Mouse (Mus musculus): ENCODE results near the gene Slc25a19.
A peak's percentile ranks its signal among the peaks of the same experiment; 100 is the strongest.

Slc25a19 gene

DNA sequence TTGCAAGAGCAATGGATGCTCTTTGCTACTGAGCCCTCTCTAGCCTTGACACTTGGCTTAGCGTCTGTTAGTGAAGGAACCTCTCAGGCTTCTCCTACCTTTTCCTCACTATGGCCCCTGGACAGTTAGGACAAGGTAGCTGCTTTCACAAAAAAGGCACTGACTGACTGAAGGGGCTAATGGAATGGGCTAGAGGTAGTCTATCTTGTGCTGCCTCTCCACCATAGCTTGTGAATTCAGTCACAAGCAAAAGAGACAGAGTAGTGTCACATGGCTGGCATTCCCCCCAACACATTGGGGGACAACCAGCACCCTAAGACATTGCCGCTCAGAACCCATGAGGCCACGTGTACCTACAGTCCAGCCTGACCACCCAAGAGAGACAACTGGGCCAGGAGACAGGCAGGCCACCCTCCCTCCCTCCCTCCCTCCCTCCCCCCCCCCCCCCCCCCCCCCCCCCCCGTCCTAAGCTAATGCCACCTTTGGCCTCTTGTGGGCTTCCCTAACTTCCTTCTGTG lies 12.3 kb upstream of the Slc25a19 start:
- no peak for DNase-seq

DNA sequence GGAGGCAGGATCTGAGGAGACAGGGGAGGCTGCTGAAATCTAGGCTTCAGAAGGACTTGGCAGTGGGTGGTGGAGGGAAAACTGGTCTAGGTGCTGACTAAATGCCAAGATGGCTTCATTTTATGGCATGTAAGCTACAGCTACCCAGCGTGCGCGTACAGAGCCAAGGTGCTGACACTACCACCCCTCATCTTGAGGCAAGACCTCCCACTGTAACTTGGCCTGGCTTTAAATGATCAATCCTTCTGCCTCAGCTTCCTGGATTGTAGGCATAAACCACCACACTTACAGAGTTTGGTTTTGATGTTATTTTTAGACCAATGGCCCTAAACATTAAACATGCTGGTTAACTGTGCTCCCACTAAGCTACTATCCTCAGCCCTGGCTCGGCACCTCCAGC lies 11.4 kb upstream of the Slc25a19 start:
- no peak for DNase-seq

DNA sequence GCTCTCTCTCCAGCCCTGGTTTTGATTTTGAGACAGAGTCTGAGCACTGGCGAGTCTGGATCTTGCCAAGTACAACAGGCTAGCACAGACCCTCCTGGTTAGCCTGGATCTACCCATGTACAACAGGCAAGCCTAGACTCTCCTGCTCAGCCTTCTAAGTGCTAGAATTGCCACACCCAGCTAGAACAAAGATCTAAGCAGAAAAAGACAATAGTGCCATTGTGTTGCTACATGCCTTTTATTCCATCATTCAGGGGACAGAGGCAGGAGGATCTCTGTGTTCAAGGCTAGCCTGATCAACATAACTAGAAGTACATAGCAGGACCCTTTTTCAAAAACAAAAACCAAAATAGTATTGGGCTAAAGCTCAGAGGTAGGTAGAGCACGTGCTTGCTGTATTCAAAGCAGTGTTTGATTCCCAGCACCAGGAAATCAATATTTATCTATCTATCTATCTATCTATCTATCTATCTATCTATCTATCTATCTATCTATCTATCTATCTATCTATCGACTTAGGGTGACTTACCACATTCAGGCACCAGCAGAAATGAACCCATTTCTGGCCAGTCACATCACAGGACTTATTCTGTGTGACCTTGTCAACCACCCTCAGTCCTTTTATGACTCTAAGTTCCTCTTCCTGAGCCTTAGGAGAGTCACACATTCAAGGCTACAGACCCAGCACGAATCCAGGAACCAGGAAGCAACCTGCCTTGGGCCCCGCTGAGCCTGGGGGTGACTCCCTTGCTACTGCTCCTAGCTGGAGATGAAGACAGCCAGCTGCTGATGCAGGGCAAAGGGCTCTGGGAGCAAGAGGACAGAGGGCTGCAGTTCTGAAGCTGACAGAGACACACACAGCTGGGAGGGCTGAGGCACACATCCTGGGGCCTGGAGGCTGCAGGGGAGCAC lies 10.7 kb upstream of the Slc25a19 start:
- DNase-seq: no peak

DNA sequence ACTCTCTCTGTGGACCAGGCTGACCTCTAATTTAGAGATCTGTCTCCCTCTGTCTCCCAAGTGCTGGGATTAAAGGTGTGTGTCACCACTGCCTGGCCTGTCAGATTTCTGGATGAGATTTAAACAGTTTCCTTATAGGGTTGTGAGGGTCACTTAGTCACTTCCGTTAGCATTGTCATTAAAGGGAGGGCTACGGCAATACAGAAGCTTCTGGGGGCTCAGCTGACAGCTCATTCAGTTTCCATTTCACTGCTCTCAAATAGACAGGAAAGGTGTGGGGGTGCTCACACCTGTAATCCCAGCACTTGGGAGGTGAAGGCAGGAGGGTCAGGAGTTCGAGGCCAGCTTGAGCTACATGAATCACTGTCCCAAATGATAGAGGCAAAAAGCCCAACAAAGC lies 8.9 kb upstream of the Slc25a19 start:
- no peak for DNase-seq

DNA sequence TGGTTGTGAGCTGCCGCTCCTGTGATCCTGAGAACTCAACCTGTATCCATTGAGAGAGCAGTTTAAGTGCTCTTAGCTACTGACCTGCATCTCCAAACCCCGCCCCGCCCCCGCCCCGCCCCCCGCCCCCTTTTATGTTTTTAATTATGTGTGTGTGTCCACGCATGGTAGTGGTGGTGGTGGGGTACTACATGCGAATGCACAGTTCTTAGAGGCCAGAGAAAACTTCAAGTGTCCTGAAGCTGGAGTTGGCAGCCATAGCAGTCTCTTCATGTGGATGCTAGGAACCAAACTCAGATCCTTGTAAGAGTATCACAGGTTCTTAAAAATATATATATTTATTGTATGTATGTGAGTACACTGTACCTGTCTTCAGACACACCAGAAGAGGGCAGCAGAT lies 7.4 kb upstream of the Slc25a19 start:
- DNase-seq: no peak

DNA sequence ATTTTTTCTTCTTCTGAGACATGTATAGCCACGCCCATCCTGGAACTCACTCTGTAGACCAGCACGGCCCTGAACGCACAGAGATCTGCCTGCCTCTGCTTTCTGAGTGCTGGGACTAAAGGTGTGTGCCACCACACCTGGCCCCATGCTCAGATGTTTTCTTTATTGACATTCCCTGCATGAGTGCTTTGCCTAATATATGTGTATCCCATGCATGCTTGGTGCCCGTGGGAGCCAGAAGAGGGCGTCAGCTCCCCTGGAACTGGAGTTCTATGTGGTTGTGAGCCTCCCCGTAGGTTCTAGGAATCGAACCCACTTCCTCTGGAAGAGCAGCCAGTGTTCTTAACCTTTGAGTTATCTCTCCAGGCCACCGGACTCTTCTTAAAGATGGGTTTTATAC lies 6.9 kb upstream of the Slc25a19 start:
- DNase-seq: no peak

DNA sequence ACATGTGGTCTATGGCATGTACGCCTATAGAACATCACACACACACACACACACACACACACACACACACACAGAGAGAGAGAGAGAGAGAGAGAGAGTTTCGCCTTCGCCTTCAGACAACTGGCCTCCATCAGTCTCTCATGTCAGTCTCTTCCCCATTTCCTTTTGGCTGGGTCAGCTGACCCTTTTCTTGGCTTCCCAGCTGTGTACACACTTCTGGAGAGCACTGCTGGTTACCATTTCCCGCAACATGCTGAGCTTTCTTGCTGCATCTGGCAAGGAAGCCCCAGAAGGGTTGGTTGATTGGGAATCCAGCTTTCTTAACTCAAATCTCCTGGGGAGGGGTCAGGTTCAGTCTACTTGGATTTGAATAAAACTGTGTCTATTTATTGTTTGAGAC lies 6.0 kb upstream of the Slc25a19 start:
- DNase-seq: no peak

DNA sequence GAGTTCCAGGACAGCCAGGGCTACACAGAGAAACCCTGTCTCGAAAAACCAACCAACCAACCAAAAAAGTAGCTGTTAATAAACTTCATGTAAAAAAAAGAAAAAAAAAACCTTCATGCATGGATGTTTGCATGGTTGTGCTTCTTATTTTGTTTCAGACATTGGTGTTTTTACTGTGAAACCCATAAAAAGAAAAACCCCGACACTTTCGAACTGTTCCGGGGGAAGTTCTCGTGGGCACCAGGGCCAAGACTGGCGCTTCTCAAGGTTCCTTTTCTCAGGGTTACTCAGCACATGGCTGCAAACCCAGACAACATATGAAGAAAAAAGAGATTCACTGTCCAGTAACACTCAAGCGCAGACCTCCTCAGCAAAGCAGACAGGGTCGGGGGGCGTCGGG lies 4.8 kb upstream of the Slc25a19 start:
- no peak for DNase-seq

DNA sequence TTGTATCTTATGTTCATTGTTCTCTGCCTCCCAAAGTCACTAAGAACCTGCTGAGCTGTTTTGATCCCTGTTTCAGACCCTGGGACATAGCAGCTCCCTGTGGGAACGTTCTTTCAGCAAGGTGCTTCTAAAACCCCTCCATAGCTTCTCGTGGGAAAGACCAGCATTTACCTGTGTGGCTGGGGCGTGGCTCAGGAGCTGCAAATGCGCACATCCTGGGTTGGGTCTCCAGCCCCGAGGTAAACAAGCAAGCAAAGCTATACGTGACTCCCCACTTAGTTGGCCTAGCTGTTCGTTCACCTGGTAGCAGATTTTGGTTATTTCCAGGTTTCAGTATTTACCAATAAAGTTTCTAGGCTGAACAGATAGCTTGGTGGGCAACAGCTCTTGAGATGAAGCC lies 4.2 kb upstream of the Slc25a19 start:
- DNase-seq: no peak

DNA sequence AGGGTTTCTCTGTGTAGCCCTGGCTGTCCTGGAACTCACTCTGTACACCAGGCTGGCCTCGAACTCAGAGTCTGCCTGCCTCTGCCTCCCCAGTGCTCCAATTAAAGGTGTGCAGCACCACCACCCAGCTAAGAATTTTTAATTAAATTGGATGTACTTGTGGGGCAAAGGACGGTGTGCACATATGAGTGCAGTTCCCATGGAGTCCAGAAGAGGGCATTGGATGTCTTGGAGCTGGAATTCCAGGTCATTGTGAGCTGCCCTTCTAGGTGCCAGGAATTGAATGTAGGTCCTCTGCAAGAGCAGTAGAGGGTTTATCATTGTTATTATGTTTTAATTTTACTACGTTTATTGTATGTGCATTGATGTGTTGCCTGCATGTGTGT lies 3.4 kb upstream of the Slc25a19 start:
- DNase-seq: no peak

DNA sequence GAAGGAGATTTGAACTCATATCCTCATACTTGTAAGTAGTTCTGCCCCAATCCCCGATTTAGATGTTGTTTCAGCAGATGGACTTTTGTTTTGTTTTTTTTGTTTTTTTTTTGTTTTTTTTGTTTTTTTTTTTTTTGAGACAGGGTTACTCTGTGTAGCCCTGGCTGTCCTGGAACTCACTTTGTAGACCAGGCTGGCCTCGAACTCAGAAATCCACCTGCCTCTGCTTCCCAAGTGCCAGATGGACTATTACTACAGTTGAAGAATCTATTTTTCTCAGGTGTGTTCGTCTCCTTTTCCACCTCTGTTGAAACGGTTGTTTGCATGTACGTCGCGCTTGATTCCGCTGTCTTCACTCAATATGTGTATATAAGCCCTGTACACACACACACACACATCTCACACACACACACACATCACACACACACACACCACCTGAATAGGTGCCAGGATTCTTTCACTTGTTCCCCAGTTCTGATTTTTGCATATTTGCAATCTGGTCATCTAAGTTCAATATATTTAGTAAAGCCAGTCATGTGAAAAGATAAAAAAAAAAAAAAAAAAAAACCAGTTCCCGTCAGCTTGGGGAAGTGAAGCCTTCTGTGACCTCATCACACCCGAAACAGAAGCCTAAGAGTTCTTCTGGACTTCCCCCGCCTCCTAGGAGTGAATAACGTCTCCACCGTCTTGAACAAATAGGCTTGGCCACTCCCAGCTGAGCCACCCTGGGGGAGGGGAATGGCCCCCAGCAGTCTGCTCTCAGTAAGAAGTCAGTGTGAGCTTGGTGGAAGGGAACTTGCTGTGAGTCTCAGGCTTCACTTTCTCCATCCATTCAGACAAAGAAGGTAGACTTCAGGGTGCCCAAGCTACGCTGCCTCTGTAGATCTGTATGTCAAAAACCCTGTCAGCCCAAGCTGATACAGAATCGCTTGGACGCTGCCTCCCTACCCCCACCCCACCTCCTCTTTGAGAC lies 2.7 kb upstream of the Slc25a19 start:
- peak; percentile 45 for DNase-seq

DNA sequence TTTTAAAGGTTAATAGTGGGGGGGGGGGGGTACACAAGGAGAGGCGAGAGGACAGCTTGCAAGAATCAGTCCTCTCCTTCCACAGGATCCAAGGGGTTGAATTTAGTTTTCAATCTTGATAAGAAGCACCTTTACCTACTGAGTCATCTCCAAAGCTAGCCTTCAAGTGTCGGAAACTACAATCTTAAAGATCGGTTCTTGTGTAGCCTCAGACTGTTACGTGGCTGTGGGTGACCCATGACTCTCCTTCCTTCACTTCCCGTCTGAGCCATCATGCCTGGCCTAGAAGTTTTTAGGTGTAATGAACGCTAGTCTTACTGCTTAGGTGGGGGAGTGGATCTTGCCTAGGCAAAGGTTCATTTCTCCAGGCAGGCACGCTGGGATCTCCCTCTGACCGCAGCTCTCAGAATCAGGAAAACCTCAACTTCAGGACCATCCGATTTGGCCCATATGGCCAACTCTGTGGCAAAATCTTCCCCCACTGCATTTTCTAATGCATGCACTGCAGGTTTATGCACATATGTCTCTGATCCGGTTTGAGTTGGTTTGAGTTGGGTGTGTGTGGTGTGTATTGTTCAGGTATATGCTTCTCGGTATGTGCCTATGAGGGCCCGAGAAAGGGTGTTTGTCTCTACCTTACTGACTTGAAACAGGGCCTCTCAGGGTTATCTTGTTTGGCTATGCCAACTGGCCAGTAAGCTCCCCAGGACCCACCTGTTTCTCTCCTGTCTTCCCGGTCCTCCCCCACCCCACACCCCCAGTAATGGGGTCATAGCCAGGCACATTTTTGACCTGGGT lies 1.8 kb upstream of the Slc25a19 start:
- peak; percentile 41 for DNase-seq

DNA sequence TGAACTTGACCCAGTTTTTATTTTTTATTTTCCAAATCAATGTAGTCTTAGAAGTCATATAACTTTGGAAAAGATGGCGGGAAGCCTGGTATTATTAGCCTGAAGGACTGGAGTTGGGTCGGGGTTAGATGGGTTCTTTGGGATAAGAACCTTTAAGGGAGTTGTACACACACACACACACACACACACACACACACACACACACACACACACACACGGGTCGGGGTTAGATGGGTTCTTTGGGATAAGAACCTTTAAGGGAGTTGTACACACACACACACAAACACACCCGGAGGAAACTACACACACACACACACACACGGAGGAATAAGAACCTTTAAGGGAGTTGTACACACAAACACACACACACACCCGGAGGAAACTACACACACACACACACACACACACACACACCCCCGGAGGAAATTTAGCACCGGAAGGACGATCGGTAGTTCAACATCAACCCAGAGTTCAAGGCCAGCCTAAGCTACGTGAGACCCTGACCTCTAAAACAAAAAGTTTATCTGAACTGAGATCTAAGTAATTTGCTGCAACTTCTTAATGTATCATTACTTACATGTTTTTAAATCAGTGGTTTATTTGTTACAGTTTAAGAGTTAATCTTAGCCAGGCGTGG lies 488 bp upstream of the Slc25a19 start:
- DNase-seq: no peak

DNA sequence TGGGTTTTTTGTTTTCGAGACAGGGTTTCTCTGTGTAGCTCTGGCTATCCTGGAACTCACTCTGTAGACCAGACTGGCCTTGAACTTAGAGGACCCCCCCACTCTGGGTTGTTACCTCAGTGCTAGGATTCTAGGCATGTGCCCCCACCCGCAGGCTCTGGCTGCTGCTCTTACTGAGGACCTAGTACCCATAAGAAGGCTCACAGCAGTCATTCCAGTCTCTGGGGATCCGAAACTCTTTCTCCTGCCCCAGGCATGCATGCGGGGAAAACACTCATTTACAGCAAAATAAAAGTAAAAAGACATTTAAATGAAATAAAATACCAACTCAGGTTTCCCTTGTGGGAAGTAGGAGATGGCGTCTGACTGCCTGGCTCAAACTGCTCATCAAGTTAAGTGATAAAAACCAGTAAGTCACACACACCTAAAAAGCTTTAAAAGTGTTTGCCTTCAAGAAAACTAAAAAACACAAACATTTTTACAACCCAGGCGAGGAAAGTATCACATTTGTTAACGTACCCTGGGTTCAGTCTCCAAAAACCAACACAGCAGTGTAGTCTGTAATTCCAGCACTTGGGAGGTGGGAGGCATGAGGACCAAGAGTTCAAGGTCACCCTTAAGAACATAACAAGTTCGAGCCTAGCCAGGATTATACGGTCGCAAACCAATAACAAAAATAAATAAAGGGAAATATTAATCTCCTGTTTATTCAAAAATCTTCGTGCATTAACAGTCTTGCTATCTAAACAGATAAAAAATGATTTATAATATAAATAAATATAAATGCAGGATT lies 1.1 kb downstream of the Slc25a19 start:
- DNase-seq: peak; percentile 63

DNA sequence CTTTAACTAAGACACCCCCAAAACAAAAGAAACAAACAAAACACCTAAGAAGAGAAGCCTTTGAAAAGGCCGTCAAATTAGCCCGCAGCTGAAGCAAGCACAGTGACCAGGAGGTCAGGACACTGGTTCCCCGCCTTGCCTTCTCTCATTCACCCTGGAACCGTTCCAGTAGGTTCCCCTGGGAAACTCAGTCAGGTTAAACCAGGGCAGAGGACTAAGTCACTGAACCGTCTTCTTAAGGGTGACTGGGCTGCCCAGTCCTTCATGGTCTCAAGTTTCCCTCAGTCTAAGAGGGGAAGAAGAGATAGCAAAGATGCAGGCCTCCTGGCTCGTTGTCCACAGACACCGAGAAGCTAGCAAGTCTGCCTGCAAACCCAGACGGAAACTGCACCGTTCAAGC lies 2.2 kb downstream of the Slc25a19 start:
- peak; percentile 41 for DNase-seq

DNA sequence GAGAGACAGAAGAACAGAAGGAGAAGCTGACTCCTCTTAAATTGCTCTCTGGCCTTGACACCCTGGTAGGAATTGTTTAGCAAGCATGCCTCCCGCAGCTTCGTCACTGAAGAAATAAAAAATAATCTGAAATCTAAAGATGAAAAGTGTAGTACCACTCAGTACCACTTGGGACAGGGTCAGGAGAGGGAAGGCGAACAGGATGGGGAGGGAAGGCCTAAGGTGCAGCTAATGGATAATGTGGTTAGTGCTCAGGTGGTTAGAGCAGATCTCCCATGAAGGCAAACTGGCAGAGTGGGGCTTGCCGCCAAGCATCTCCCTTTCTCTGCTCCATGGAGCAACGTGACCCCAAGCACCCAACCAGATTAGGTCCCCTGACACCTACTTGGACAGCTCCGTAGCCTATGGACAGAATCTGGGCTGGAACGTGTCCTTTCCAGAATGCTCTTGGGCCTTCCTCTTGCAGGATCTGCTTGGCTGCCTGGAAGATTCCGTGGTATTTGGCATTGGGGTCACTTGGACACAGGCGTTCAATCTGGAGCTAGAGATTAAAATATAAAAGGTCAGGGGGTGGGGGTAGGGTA lies 4.5 kb downstream of the Slc25a19 start:
- peak; percentile 38 for DNase-seq

DNA sequence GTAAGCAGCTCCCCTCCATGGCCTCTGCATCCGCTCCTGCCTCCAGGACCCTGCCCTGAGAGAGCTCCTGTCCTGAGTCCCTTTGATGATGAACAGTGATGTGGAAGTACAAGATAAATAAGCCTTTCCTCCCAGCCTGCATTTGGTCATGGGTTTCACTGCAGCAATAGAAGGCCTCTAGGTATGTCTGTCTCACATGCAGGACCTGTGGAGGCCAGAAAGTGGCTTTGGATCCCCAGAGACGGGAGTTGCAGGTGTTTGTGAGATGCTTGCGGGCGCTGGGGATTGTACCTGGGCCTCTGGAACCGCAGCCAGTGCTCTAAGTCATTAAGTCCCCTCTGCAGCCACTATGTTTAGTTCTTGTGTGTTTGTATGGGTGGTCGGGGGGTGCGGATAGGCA lies 8.1 kb downstream of the Slc25a19 start:
- no peak for DNase-seq

DNA sequence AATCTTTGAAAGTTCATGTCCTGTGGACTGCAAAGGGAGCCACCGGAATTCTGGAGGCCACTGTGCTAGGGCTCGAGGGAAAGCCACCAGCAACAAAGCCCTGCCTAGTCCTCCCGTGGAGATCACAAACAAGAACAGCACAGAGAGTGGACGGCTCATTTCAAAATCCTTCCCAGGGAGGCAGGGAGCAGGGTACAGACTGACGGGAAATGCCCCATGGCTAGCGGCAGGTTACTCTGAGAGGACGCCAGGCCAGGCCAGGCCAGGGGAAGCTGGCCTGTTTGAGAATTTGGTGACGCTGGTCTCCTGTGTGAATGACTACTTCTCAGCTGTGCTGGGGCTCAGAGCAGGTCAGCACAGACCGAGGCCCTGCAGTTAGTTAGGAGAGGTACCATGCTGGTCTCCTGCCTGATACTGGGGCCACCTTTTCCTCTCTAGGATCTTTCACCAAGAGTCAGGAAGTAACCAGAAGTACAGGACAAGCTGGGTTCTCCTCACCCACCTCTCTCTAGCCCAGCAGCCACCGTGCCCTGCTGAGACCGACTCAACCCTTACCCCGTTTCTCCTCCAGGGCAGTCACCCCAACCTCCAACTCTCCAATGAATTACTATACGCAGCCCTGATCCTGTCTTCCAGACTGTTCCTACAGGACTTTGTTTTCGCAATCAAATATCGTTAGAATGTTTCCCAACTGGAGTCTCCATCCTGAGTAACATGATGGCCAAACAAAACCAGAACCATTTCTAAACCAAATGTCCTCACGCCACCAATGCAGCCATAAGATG lies 9.2 kb downstream of the Slc25a19 start:
- DNase-seq: no peak

DNA sequence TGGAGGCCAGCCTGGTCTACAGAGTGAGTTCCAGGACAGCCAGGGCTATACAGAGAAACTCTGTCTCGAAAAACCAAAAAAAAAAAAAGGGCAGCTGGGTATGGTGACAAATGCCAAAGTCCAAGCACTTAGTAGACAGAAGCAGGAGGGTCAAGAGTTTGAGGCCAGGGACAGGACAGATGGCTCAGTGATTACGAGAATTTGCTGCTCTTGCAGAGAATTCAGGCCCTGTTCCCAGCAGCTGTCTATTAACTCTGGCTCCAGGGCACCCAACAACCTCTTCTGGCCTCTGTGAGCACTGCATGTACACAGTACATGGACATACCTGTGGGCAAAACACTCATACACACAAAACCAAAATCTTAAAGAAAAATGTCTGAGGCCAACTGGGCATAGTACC lies 10.1 kb downstream of the Slc25a19 start:
- DNase-seq: no peak

DNA sequence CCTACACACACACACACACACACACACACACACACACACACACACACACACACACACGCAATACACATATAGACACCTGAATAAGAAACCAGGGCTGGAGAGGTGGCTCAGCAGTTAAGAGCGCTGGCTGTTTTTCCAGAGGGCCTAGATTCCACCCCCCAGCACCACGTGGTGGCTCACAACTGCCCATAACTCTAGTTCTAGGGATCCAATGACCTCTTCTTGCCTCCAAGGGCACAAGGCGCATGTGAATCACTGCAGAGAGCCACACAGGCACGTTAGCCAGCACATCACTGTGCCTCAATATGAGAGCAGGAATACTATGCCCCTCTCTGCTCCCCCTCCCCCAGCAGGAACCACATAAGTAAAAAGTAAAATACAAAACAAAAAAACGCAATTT lies 11.2 kb downstream of the Slc25a19 start:
- no peak for DNase-seq

All from cerebellum, adult 9-10 months (tissue).